11 mouse cellular contexts compared by ENCODE assay signal in the genomic region with DNA sequence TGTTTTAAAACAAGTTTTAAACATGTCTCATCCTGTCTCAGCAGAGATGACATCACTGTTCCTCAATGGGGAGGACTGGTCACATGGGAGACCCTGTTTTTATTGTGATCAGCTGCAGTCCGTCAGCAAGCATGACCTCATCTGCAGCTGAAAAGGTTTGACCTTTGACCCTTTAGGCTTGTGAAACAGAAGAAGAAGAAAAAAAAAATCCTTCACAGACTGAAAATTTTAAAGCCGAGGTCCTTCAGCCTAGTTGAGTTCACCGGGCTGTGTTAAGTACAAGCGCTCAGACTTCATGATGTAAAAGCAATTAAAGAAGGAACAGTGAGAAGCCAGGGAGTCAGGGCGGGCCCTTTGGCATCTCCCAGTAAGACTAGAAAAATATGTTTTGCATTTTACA.
A peak's percentile ranks its signal among the peaks of the same experiment; 100 is the strongest.
DNase-seq lines count a peak whose midpoint lies in the region; ATAC-seq and TF ChIP-seq lines count a peak whose summit lies in the region.
"Had no signal": no experiment of that assay in that cellular context is flagged by ENCODE, and none has a peak within 500 bp of the region (broad histone marks: within the 10 kb centered on the region; RNA-seq: fewer than 3 reads in every experiment).

No protein-coding gene starts in this region.

- 0 out of 2 replicates have a peak overlapping the region, but pooled peaks have one; percentile 7 for H3K4me2 ChIP-seq in lung, embryonic 14.5 days
- H3K4me2 ChIP-seq: liver, embryonic 13.5 days had no signal

- no peak overlapping the region for H3K4me3 ChIP-seq in lung, embryonic 14.5 days (ENCODE audit: low read depth, low read length)
- H3K4me3 ChIP-seq: erythroblast, embryonic 14.5 days; liver, embryonic 13.5 days had no signal

- H3K9me3 ChIP-seq in lung, embryonic 14.5 days (ENCODE audit: low read depth, low read length) = no peaks in the 10 kb centered on the region
- H3K9me3 ChIP-seq: liver, embryonic 13.5 days had no signal

- no peak for TF ChIP-seq CTCF in lung, embryonic 14.5 days (IDR thresholded peaks at IDR 0.05; ENCODE audit: low read depth)

- DNase-seq in kidney, adult 11 months = peak; percentile 30
- no peak for DNase-seq in kidney, adult 18-20 months
- DNase-seq in R1 (ENCODE audit: low read depth, low spot score) = peak; percentile 5
- DNase-seq in gastrocnemius, postnatal 25 days = peak; percentile 39
- peak; percentile 81 for DNase-seq in lung, embryonic 14.5 days
- DNase-seq in right cerebral cortex, adult 2 months (ENCODE audit: low spot score in 2 of 2) = no peak
- no peak for DNase-seq in yolk sac, embryonic 10.5 days (ENCODE audit: low spot score)
- DNase-seq: liver, embryonic 13.5 days had no signal

- no peak overlapping the region for H3K9ac ChIP-seq in lung, embryonic 14.5 days
- H3K9ac ChIP-seq: liver, embryonic 13.5 days had no signal

- no peaks in the 10 kb centered on the region for H3K27me3 ChIP-seq in lung, embryonic 14.5 days (ENCODE audit: insufficient read depth, low read length)
- H3K27me3 ChIP-seq: liver, embryonic 13.5 days had no signal

- WGBS in lung, embryonic 14.5 days = 16% methylated on average over 5 of the region's 5 CpGs

- no peak overlapping the region for H3K27ac ChIP-seq in lung, embryonic 14.5 days (ENCODE audit: low read depth)
- H3K27ac ChIP-seq: liver, embryonic 13.5 days had no signal

- peak; percentile 81 for ATAC-seq in lung, embryonic 14.5 days (ENCODE audit: insufficient read depth)
- ATAC-seq in erythroid progenitor cell, adult 5-6 weeks (replicated peaks; ENCODE audit: low FRiP score, poor library complexity, severe bottlenecking) = no peak
- ATAC-seq: hindbrain, embryonic 16.5 days had no signal

- H3K4me1 ChIP-seq in lung, embryonic 14.5 days (ENCODE audit: insufficient read depth) = no peaks in the 10 kb centered on the region
- H3K4me1 ChIP-seq: liver, embryonic 13.5 days had no signal

- H3K36me3 ChIP-seq in lung, embryonic 14.5 days (ENCODE audit: insufficient read depth) = no peaks in the 10 kb centered on the region
- H3K36me3 ChIP-seq: liver, embryonic 13.5 days had no signal

Comparison
In these comparisons a context has a peak if more than half of its experiments do, and no peak if none do; other contexts are left out.
1. DNase-seq: peak in kidney, adult 11 months (single experiment), R1 (single experiment), gastrocnemius, postnatal 25 days (single experiment) and lung, embryonic 14.5 days (single experiment); none in kidney, adult 18-20 months (single experiment), right cerebral cortex, adult 2 months (0 of 2) and yolk sac, embryonic 10.5 days (single experiment).